Mouse (Mus musculus) cerebellum, adult 2 months (tissue): ENCODE measurements around the gene 1700020A23Rik.

Experiments used
- CTCF ChIP-seq: fragments of 200-500 bp; IDR thresholded peaks from 2 replicates; pipeline ENCODE4 v1.5.1; 2011; ENCODE audit warnings: low read depth, mild to moderate bottlenecking, control low read depth, low read length, moderate library complexity, borderline replicate concordance; ENCODE audit not compliant: insufficient read depth
- POLR2A ChIP-seq: fragments of 200-500 bp; IDR thresholded peaks from 2 replicates; pipeline ENCODE4 v1.6.1; 2011; ENCODE audit warnings: low read length, control low read depth, borderline replicate concordance; ENCODE audit not compliant: insufficient read depth

DNA sequence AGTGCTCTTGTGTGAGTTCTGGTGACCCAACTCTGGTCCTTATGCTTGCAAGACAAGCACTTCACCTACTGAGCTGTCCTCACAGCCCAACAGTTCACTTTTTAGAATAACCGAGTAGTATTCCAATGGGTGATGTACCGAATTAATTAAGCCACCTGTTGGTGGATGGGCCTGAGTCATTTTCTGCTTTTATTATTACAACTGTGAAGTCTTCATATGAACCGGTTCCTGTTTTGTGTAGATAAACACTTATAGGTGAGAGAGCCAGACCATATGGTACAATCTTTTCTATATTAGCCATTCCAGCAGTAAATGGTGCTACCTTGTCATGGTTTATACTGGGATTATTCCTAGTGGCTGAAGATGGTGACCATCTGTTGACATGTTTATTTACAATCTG, 7.7 kb downstream of the 1700020A23Rik start:
- no peak for TF ChIP-seq CTCF
- no peak for TF ChIP-seq POLR2A
